Mouse (Mus musculus) lung, postnatal 0 days (tissue): ENCODE results near the gene Adamts20. TPM values are rescaled to one million over a fixed set of nuclear protein-coding genes. Genes with fewer than 3 reads are reported as not detected.

Experiments
- ATAC-seq: fragments of 200-750 bp; cut with Nextera tagmentation; 2 replicates; pipeline ENCODE4 v1.8.0; 2017; ENCODE audit warnings: moderate library complexity
- DNase-seq: peaks from one replicate; pipeline ENCODE4 v3.0.0-alpha.2; 2016; ENCODE audit warnings: low spot score
- H3K27ac ChIP-seq: fragments of 300-500 bp; sonication (generic); 2 replicates; pipeline ENCODE4 v1.5.1; 2014; ENCODE audit warnings: antibody characterized with exemption, mild to moderate bottlenecking, low read length, mixed read lengths
- H3K27me3 ChIP-seq: fragments of 300-500 bp; sonication (generic); replicated peaks from 2 replicates; pipeline ENCODE4 v1.6.1; 2014; ENCODE audit warnings: low read length, mixed read lengths; ENCODE audit not compliant: insufficient read depth
- H3K36me3 ChIP-seq: fragments of 300-500 bp; sonication (generic); 2 replicates; pipeline ENCODE4 v1.6.1; 2014; ENCODE audit warnings: low read length, mixed read lengths; ENCODE audit not compliant: insufficient read depth
- H3K4me1 ChIP-seq: fragments of 300-500 bp; sonication (generic); 2 replicates; pipeline ENCODE4 v1.6.1; 2014; ENCODE audit warnings: antibody characterized with exemption, low read depth, low read length, mixed read lengths; ENCODE audit not compliant: insufficient read depth
- H3K4me2 ChIP-seq: fragments of 300-500 bp; sonication (generic); replicated peaks from 2 replicates; pipeline ENCODE4 v1.6.1; 2014; ENCODE audit warnings: low read depth, mild to moderate bottlenecking, low read length, moderate library complexity, mixed read lengths
- H3K4me3 ChIP-seq: fragments of 300-500 bp; sonication (generic); 2 replicates; pipeline ENCODE4 v1.5.1; 2014; ENCODE audit warnings: low read depth, low read length
- H3K9ac ChIP-seq: fragments of 300-500 bp; sonication (generic); replicated peaks from 2 replicates; pipeline ENCODE4 v1.6.1; 2014; ENCODE audit warnings: low read depth, mild to moderate bottlenecking
- H3K9me3 ChIP-seq: fragments of 300-500 bp; sonication (generic); 2 replicates; pipeline ENCODE4 v1.6.1; 2016; ENCODE audit warnings: low read length, mixed read lengths
- CTCF ChIP-seq: IDR thresholded peaks from 2 replicates; pipeline ENCODE4 v1.5.1; 2016; ENCODE audit warnings: antibody characterized with exemption, mild to moderate bottlenecking
- EP300 ChIP-seq: IDR thresholded peaks from 2 replicates; pipeline ENCODE4 v1.6.1; 2016; ENCODE audit warnings: antibody characterized with exemption, mild to moderate bottlenecking, control low read depth
- WGBS: fragments of 180-500 bp; shearing (Covaris S2); extraction: QIAGEN DNeasy Blood & Tissue Kit; methylation state at CpG from one replicate; pipeline ENCODE4 v1.1.7; 2014; 5-methylcytosine and 5-hydroxymethylcytosine counted together
- polyA plus RNA-seq: library from polyadenylated mRNA; unstranded; fragments of >200 nt; fragmentation: Nextera tagmentation; extraction: Ambion mirVana; gene quantifications from 2 replicates; pipeline ENCODE4 v1.2.1, GENCODE M21; 2015

Gene Adamts20
- polyA plus RNA-seq, 1 experiment from 2014 or later = 0.13 TPM

DNA sequence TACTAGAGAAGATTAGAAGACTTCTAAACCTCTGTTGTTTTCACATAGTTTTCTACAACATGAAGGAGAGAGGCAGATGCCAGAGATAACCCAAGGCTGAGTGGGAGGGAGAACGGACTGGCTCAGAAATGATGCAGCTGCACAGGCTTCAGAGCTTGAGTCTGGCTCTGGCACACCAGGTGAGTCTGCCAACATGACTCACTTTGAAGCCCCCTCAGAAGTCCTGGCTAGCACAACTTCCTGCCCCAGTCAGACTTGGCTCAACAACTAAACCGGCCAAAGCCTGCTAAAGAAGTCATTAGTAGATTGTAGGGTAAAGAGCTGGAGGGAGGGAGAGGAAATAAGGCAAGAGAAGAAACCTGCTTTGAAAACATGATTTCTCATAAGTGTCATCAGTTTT, 230.0 kb downstream of the Adamts20 start:
- DNase-seq (no peak), ATAC-seq (no peak)
- Histone ChIP-seq H3K27me3 (no peaks in the 10 kb centered on the region), H3K9me3 (no peaks in the 10 kb centered on the region), H3K4me3 (no peak overlapping the region), H3K4me2 (no peak overlapping the region), H3K36me3 (no peaks in the 10 kb centered on the region), H3K27ac (no peak overlapping the region), H3K4me1 (no peaks in the 10 kb centered on the region; the same call in 1 of the 2 replicates), H3K9ac (no peak overlapping the region)
- no peak for TF ChIP-seq CTCF
- WGBS = 63% methylated on average over 2 of the region's 2 CpGs

DNA sequence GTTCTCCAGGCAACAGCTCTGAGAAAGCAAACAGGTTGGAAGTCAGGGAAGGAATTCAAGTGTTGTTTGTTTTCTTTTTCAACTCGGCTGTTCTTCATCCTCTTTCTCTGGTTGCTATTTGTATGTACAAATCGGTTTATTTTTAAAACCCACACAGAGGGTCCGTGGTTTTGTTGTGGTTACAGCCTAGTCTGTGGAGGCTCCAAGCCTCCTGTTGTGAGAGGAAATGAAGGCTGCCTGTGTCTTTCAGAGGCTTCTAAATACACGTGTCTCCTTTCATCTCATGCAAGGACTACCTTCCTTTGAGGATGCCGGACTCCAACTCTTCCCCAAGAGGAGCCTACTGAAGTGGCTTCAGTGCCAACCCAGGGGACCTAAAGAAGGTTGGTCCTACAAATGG, 234.0 kb downstream of the Adamts20 start:
- TF ChIP-seq CTCF = no peak
- no peak for TF ChIP-seq EP300
- no peak for ATAC-seq
- Histone ChIP-seq H3K4me1 (no peaks in the 10 kb centered on the region), H3K4me2 (no peak overlapping the region), H3K27ac (no peak overlapping the region), H3K27me3 (no peaks in the 10 kb centered on the region), H3K9ac (no peak overlapping the region), H3K9me3 (no peaks in the 10 kb centered on the region), H3K4me3 (no peak overlapping the region), H3K36me3 (no peaks in the 10 kb centered on the region)
- DNase-seq = no peak
- 19% methylated on average over 5 of the region's 5 CpGs for WGBS

DNA sequence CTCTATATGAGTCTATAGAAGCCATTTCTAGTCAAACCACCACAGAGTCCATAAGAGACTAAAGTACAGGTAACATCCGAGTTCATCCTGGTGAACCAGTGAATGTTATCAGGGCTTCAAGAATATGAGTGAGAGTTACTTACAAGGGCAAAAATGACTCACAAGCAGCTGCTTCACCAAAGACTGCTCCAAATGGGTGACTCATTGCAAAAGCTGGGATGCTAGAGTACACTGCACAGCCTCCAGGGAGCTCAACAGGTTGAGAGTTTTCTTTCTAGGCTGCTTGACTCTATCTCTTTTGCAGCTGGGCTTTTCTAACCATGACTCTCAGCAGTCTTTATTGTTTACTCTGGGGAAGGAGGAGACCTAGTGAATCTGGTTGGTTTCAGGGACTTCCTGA, 237.8 kb downstream of the Adamts20 start:
- 79% methylated on average over 1 of the region's 1 CpGs for WGBS
- no peak for TF ChIP-seq EP300
- no peak for TF ChIP-seq CTCF

DNA sequence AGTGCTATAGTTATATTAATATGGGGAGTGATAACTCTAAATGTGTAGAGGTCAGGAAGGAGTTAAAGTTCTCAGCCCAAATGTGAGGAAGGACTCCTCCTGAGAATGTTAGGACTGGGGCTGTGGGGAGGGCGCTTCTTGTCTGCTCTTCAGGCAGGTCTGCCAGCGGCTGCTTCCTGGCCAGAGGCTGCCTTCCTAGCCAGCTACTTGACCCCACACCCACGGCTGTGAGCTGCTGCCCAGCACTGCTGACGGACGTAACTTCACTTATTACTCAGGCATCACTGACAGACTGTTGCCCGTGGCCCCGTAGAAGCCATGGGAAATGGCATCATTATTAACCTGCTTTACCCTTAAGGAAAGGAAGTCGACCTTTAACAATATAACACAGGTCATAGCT, 242.1 kb downstream of the Adamts20 start:
- TF ChIP-seq CTCF (no peak), EP300 (no peak)
- no peak for DNase-seq

More for the DNA sequence above, 237.8 kb downstream of the Adamts20 start:
- DNase-seq (no peak), ATAC-seq (no peak)
- Histone ChIP-seq H3K36me3 (no peaks in the 10 kb centered on the region), H3K9me3 (no peaks in the 10 kb centered on the region), H3K4me1 (no peaks in the 10 kb centered on the region), H3K4me2 (no peak overlapping the region), H3K27ac (no peak overlapping the region), H3K27me3 (no peaks in the 10 kb centered on the region), H3K4me3 (no peak overlapping the region), H3K9ac (no peak overlapping the region)

DNA sequence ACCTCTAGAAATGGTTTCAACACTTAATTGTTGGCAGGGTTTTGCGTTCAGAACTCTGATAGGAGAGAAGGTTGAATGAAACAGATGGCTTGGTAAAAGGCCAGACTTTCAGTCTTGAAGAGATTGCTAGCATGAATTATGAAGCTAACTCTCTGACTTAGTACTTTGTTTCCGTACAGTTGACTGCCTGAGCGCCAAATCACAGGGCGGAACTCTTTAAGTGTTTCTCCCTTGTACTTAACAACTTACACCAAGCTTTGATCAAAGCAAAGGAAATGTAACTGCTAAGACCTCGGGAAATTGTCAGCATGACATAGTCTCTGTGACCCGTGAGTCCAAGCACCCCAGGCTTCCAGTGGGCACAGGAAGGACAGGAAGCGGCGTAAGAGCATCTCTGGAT, 244.5 kb downstream of the Adamts20 start:
- Histone ChIP-seq H3K4me2 (no peak overlapping the region), H3K9me3 (no peaks in the 10 kb centered on the region), H3K4me1 (peaks cover 9% of the 10 kb centered on the region; the same call in 1 of the 2 replicates), H3K27me3 (no peaks in the 10 kb centered on the region), H3K4me3 (no peak overlapping the region), H3K27ac (no peak overlapping the region), H3K9ac (no peak overlapping the region), H3K36me3 (no peaks in the 10 kb centered on the region)
- ATAC-seq (peak; percentile 10; the same call in 1 of the 2 replicates), DNase-seq (peak; percentile 51)
- no peak for TF ChIP-seq CTCF
- 19% methylated on average over 8 of the region's 8 CpGs for WGBS

More for the DNA sequence above, 242.1 kb downstream of the Adamts20 start:
- no peaks in the 10 kb centered on the region for H3K27me3 ChIP-seq
- no peak overlapping the region for H3K4me3 ChIP-seq
- no peak overlapping the region for H3K27ac ChIP-seq
- peaks cover 9% of the 10 kb centered on the region; the same call in 1 of the 2 replicates for H3K4me1 ChIP-seq
- 11% methylated on average over 8 of the region's 8 CpGs for WGBS
- no peak for ATAC-seq
- H3K9me3 ChIP-seq = no peaks in the 10 kb centered on the region
- H3K4me2 ChIP-seq = no peak overlapping the region
- H3K9ac ChIP-seq = no peak overlapping the region
- H3K36me3 ChIP-seq = no peaks in the 10 kb centered on the region

Other genes starting within 250 kb of the Adamts20 start
- gene Pus7l, start 78.1 kb upstream of the Adamts20 start, polyA plus RNA-seq = 3.2 and 3.4 TPM in 2 replicates
- gene Irak4, start 78.2 kb upstream of the Adamts20 start, polyA plus RNA-seq = 11.8 and 12.1 TPM in 2 replicates
- 84.8 and 86.3 TPM in 2 replicates for gene Twf1, start 124.5 kb upstream of the Adamts20 start, polyA plus RNA-seq
- gene Tmem117, start 163.8 kb upstream of the Adamts20 start, polyA plus RNA-seq = 3.3 and 4.5 TPM in 2 replicates